9 mouse cellular contexts compared by ENCODE assay signal in the genomic region with DNA sequence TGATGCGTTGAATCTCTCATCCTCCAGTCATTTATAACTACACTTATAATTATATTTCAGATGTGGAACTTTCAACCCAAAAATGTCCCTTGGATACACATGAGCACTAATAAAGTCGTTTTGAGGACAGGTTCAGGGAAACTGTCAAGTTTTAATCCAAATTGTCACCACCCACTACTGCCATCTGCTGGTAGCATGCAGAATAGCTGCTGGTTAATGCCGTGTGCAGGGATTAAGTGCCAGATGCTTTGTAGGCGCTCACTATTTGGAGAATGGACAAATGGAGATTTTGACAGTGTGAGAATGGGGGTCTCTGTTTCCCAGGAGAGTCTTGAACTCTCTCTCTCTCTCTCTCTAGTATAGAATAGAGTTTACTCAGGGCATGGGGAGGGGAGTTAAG. TPM values are rescaled to one million over a fixed set of nuclear protein-coding genes. Genes with fewer than 3 reads are reported as not detected.
DNase-seq lines count a peak whose midpoint lies in the region; ATAC-seq lines count a peak whose summit lies in the region.
"Had no signal": no experiment of that assay in that cellular context is flagged by ENCODE, and none has a peak within 500 bp of the region (broad histone marks: within the 10 kb centered on the region; RNA-seq: fewer than 3 reads in every experiment).

No protein-coding gene starts in this region.

- WGBS in hindbrain, embryonic 10.5 days = 19% methylated on average over 4 of the region's 4 CpGs
- WGBS in hindbrain, embryonic 12.5 days = 21% methylated on average over 4 of the region's 4 CpGs

- intact Hi-C loops in heart, postnatal 14 days (cut with DNase I) = loop anchor here (2.0 to 5.0 kb wide), 3 partner anchors 270 to 505 kb away; no protein-coding TSS in a partner anchor

- H3K27ac ChIP-seq in hindbrain, embryonic 10.5 days = no peak overlapping the region
- H3K27ac ChIP-seq in hindbrain, embryonic 12.5 days = no peak overlapping the region
- H3K27ac ChIP-seq: limb, embryonic 12.5 days had no signal

- H3K9me3 ChIP-seq in hindbrain, embryonic 10.5 days = no peaks in the 10 kb centered on the region
- no peaks in the 10 kb centered on the region for H3K9me3 ChIP-seq in hindbrain, embryonic 12.5 days (replicated peaks)
- H3K9me3 ChIP-seq: limb, embryonic 12.5 days had no signal

- H3K4me3 ChIP-seq in hindbrain, embryonic 10.5 days = no peak overlapping the region
- no peak overlapping the region for H3K4me3 ChIP-seq in hindbrain, embryonic 12.5 days
- H3K4me3 ChIP-seq: limb, embryonic 12.5 days had no signal

- H3K9ac ChIP-seq in hindbrain, embryonic 12.5 days = no peak overlapping the region
- H3K9ac ChIP-seq: limb, embryonic 12.5 days had no signal

- no peaks in the 10 kb centered on the region for H3K36me3 ChIP-seq in hindbrain, embryonic 10.5 days
- H3K36me3 ChIP-seq in hindbrain, embryonic 12.5 days = no peaks in the 10 kb centered on the region
- H3K36me3 ChIP-seq: limb, embryonic 12.5 days had no signal

- no peaks in the 10 kb centered on the region for H3K27me3 ChIP-seq in hindbrain, embryonic 10.5 days (ENCODE audit: insufficient read depth, poor library complexity, severe bottlenecking)
- H3K27me3 ChIP-seq in hindbrain, embryonic 12.5 days = no peaks in the 10 kb centered on the region
- H3K27me3 ChIP-seq: limb, embryonic 12.5 days had no signal

- no peak overlapping the region for H3K4me2 ChIP-seq in hindbrain, embryonic 12.5 days (replicated peaks)
- H3K4me2 ChIP-seq: limb, embryonic 12.5 days had no signal

- ATAC-seq in hindbrain, embryonic 12.5 days (ENCODE audit: low FRiP score) = no peak
- ATAC-seq in megakaryocyte-erythroid progenitor cell, adult 5-6 weeks (replicated peaks; ENCODE audit: low FRiP score, low TSS enrichment, poor library complexity, severe bottlenecking) = peak; percentile 55; the same call in 1 of the 2 replicates

- H3K4me1 ChIP-seq in hindbrain, embryonic 10.5 days (replicated peaks) = peaks cover 3% of the 10 kb centered on the region; the same call in 1 of the 2 replicates
- H3K4me1 ChIP-seq in hindbrain, embryonic 12.5 days = no peaks in the 10 kb centered on the region
- H3K4me1 ChIP-seq: limb, embryonic 12.5 days had no signal

- peak; percentile 51 for DNase-seq in hindbrain, embryonic 10.5 days (ENCODE audit: low spot score)
- peak; percentile 49 for DNase-seq in urinary bladder, postnatal 25 days (ENCODE audit: low spot score)
- DNase-seq in urinary bladder, adult 18-20 months (ENCODE audit: low spot score in 2 of 2) = no peak
- peak; percentile 46 for DNase-seq in cerebellum, adult 9-10 months
- peak; percentile 38 to 68 for DNase-seq in heart, postnatal 14 days
- DNase-seq in thymus, postnatal 25 days = peak; percentile 32

RNA-seq across cellular contexts. Expression of gene Carmil1, which starts 16.7 kb away (rescaled TPM):
- 20.0 and 21.7 TPM in 2 replicates for polyA plus RNA-seq in hindbrain, embryonic 10.5 days (2016; fragmentation: Nextera tagmentation; extraction: Ambion mirVana)
- 34.3 and 35.1 TPM in 2 replicates for polyA plus RNA-seq in hindbrain, embryonic 12.5 days (2016; fragmentation: Nextera tagmentation; extraction: Ambion mirVana)
- 10 to 100 TPM in 1 of 2 experiments, 1 to 10 TPM in 1; 8.1 to 11.2 TPM for total RNA-seq in heart, postnatal 14 days (2021)
- not detected in 2 replicates for total RNA-seq in megakaryocyte-erythroid progenitor cell, adult 5-6 weeks (2014; fragmentation: Nextera tagmentation)
- not detected in 2 replicates for total RNA-seq in megakaryocyte-erythroid progenitor cell, adult 5-6 weeks (2017)

RNA-seq across cellular contexts. Expression of gene Cmah, which starts 30.0 kb away (rescaled TPM):
- polyA plus RNA-seq in hindbrain, embryonic 10.5 days (2016; fragmentation: Nextera tagmentation; extraction: Ambion mirVana) = 0.17 and 0.54 TPM in 2 replicates
- polyA plus RNA-seq in hindbrain, embryonic 12.5 days (2016; fragmentation: Nextera tagmentation; extraction: Ambion mirVana) = 0.27 and 0.47 TPM in 2 replicates
- total RNA-seq in heart, postnatal 14 days (2021) = 1 to 10 TPM; 3.5 to 4.6 TPM
- 1.5 and 3.0 TPM in 2 replicates for total RNA-seq in megakaryocyte-erythroid progenitor cell, adult 5-6 weeks (2014; fragmentation: Nextera tagmentation)
- total RNA-seq in megakaryocyte-erythroid progenitor cell, adult 5-6 weeks (2017) = 1.4 and 3.3 TPM in 2 replicates

Comparison
In these comparisons a context has a peak if more than half of its experiments do, and no peak if none do; other contexts are left out.
1. DNase-seq: peak in hindbrain, embryonic 10.5 days (single experiment), urinary bladder, postnatal 25 days (single experiment), cerebellum, adult 9-10 months (single experiment), heart, postnatal 14 days (2 of 2) and thymus, postnatal 25 days (single experiment); none in urinary bladder, adult 18-20 months (0 of 2).
2. RNA of gene Carmil1, which starts 16.7 kb away (total RNA-seq): 8.1 to 11.2 TPM in heart, postnatal 14 days; not detected in megakaryocyte-erythroid progenitor cell, adult 5-6 weeks; every median in the first group is over 4 times any median in the second.